Mouse (Mus musculus) B cell, adult 62 days (primary cell): ENCODE data around the gene Gps2. TPM values are rescaled to one million over a fixed set of nuclear protein-coding genes. Genes with fewer than 3 reads are reported as not detected.

ENCODE experiments used
- total RNA-seq: library from RNA; stranded (reverse); gene quantifications from 4 replicates; pipeline ENCODE4 v1.2.4, GENCODE M21; 2023

Gps2 gene
- 144 to 150 TPM (median 147 TPM) in 4 replicates for total RNA-seq

GRCm38 (mm10) chr11:69913554-69914371 lies at the start of gene Gps2:
TSS of gene Gps2 (plus strand) at chr11:69913888.

GRCm38 (mm10) chr11:69877878-69878277 lies 35.8 kb upstream of the Gps2 start, which contains the start of gene Tmem95:
TSS of gene Tmem95 (minus strand) at chr11:69878018.

GRCm38 (mm10) chr11:69880853-69881603 lies 32.7 kb upstream of the Gps2 start, which contains the start of gene Kctd11:
TSS of gene Kctd11 (minus strand) at chr11:69881406.

GRCm38 (mm10) chr11:69895291-69895690 lies 18.4 kb upstream of the Gps2 start, which contains the start of gene Acap1:
TSS of gene Acap1 (minus strand) at chr11:69895539.

GRCm38 (mm10) chr11:69900471-69901405 lies 12.9 kb upstream of the Gps2 start, which contains the start of the genes 2810408A11Rik and Neurl4:
TSS of gene 2810408A11Rik (minus strand) at chr11:69900987.
TSS of gene Neurl4 (plus strand) at chr11:69901072.

GRCm38 (mm10) chr11:69921114-69922011 lies 7.7 kb downstream of the Gps2 start, which contains the start of gene Eif5a:
TSS of gene Eif5a (minus strand) at chr11:69921958.

GRCm38 (mm10) chr11:69935137-69935879 lies 21.6 kb downstream of the Gps2 start, which contains the start of gene Ybx2:
TSS of gene Ybx2 (plus strand) at chr11:69935796.

GRCm38 (mm10) chr11:69948066-69948762 lies 34.5 kb downstream of the Gps2 start, which contains the start of gene Slc2a4:
TSS of gene Slc2a4 (minus strand) at chr11:69948188.

GRCm38 (mm10) chr11:69964650-69965270 lies 51.1 kb downstream of the Gps2 start, which contains the start of gene Cldn7:
TSS of gene Cldn7 (plus strand) at chr11:69964779.

Other genes with a start within 250 kb of the Gps2 start
- 13.5 to 15.1 TPM (median 14.6 TPM) in 4 replicates for gene Cd68, start 247.7 kb upstream of the Gps2 start, total RNA-seq
- 683 to 716 TPM (median 701 TPM) in 4 replicates for gene Eif4a1, start 241.5 kb upstream of the Gps2 start, total RNA-seq
- gene Senp3, start 231.8 kb upstream of the Gps2 start, total RNA-seq, result 112 to 142 TPM (median 125 TPM) in 4 replicates
- not detected in 4 replicates for gene Tnfsf13, start 228.1 kb upstream of the Gps2 start, total RNA-seq
- 0.40 TPM in 1 of 4 replicates, not detected in the others for gene Tnfsf12, start 218.0 kb upstream of the Gps2 start, total RNA-seq
- 0.56 TPM in 1 of 4 replicates, not detected in the others for gene Tnfsfm13, start 217.8 kb upstream of the Gps2 start, total RNA-seq
- 227 to 251 TPM (median 238 TPM) in 4 replicates for gene Polr2a, start 155.3 kb upstream of the Gps2 start, total RNA-seq
- gene Slc35g3, start 151.9 kb upstream of the Gps2 start, total RNA-seq, result not detected in 4 replicates
- 62.1 to 72.6 TPM (median 65.4 TPM) in 4 replicates for gene Zbtb4, start 148.0 kb upstream of the Gps2 start, total RNA-seq
- gene Chrnb1, start 117.9 kb upstream of the Gps2 start, total RNA-seq, result 7.8 to 14.5 TPM (median 12.0 TPM) in 4 replicates
- 0.21 to 0.22 TPM in 2 of 4 replicates, not detected in the others for gene Fgf11, start 112.0 kb upstream of the Gps2 start, total RNA-seq
- 0.30 TPM in 1 of 4 replicates, not detected in the others for gene Tmem102, start 108.3 kb upstream of the Gps2 start, total RNA-seq
- not detected in 4 replicates for gene Gm39566, start 98.6 kb upstream of the Gps2 start, total RNA-seq
- not detected in 4 replicates for gene Spem2, start 95.4 kb upstream of the Gps2 start, total RNA-seq
- gene Spem1, start 91.7 kb upstream of the Gps2 start, total RNA-seq, result not detected in 4 replicates
- gene Nlgn2, start 76.1 kb upstream of the Gps2 start, total RNA-seq, result 0.27 to 1.5 TPM (median 0.32 TPM) in 4 replicates
- gene Tmem256, start 75.4 kb upstream of the Gps2 start, total RNA-seq, result 29.5 to 37.7 TPM (median 32.6 TPM) in 4 replicates
- gene Plscr3, start 67.5 kb upstream of the Gps2 start, total RNA-seq, result 9.9 to 12.6 TPM (median 11.5 TPM) in 4 replicates
- gene Tnk1, start 55.2 kb upstream of the Gps2 start, total RNA-seq, result not detected in 4 replicates
- gene Tmem95, start 35.9 kb upstream of the Gps2 start, total RNA-seq, result not detected in 4 replicates
- 1.3 to 2.6 TPM (median 2.3 TPM) in 4 replicates for gene Kctd11, start 32.5 kb upstream of the Gps2 start, total RNA-seq
- 473 to 501 TPM (median 485 TPM) in 4 replicates for gene Acap1, start 18.3 kb upstream of the Gps2 start, total RNA-seq
- 1.2 to 3.5 TPM (median 2.0 TPM) in 4 replicates for gene 2810408A11Rik, start 12.9 kb upstream of the Gps2 start, total RNA-seq
- 51.5 to 76.4 TPM (median 73.4 TPM) in 4 replicates for gene Neurl4, start 12.8 kb upstream of the Gps2 start, total RNA-seq
- gene Eif5a, start 8.1 kb downstream of the Gps2 start, total RNA-seq, result 337 to 380 TPM (median 350 TPM) in 4 replicates
- not detected in 4 replicates for gene Ybx2, start 21.9 kb downstream of the Gps2 start, total RNA-seq
- gene Slc2a4, start 34.3 kb downstream of the Gps2 start, total RNA-seq, result not detected in 4 replicates
- gene Cldn7, start 50.9 kb downstream of the Gps2 start, total RNA-seq, result not detected in 4 replicates
- 87.5 to 123 TPM (median 99.1 TPM) in 4 replicates for gene Ctdnep1, start 67.3 kb downstream of the Gps2 start, total RNA-seq
- gene Elp5, start 68.6 kb downstream of the Gps2 start, total RNA-seq, result 49.4 to 55.9 TPM (median 52.5 TPM) in 4 replicates
- 285 to 331 TPM (median 318 TPM) in 4 replicates for gene Gabarap, start 77.3 kb downstream of the Gps2 start, total RNA-seq
- 48.3 to 52.7 TPM (median 51.4 TPM) in 4 replicates for gene Phf23, start 81.9 kb downstream of the Gps2 start, total RNA-seq
- gene Dvl2, start 86.7 kb downstream of the Gps2 start, total RNA-seq, result 51.2 to 61.3 TPM (median 58.7 TPM) in 4 replicates
- gene Acadvl, start 101.5 kb downstream of the Gps2 start, total RNA-seq, result 44.6 to 55.5 TPM (median 48.8 TPM) in 4 replicates
- 3.9 to 7.2 TPM (median 4.3 TPM) in 4 replicates for gene Dlg4, start 103.1 kb downstream of the Gps2 start, total RNA-seq
- gene Asgr1, start 140.2 kb downstream of the Gps2 start, total RNA-seq, result not detected in 4 replicates
- gene Asgr2, start 178.8 kb downstream of the Gps2 start, total RNA-seq, result not detected in 4 replicates
- gene Mgl2, start 216.4 kb downstream of the Gps2 start, total RNA-seq, result not detected in 4 replicates
- gene Clec10a, start 242.3 kb downstream of the Gps2 start, total RNA-seq, result not detected in 4 replicates